Mouse (Mus musculus) bone marrow macrophage, adult 2 months (primary cell): ENCODE measurements around the gene Pmp22.

Experiments used
- CTCF ChIP-seq: IDR thresholded peaks from 2 replicates; pipeline ENCODE4 v1.5.1; 2012; ENCODE audit warnings: low read depth, mild to moderate bottlenecking, low read length, moderate library complexity
- POLR2A ChIP-seq: IDR thresholded peaks from 2 replicates; pipeline ENCODE4 v1.6.1; 2012; ENCODE audit warnings: mild to moderate bottlenecking, low read depth, low read length, borderline replicate concordance

- TF ChIP-seq POLR2A (no peak), CTCF (no peak)
These were observed 1.8 kb upstream of the Pmp22 start for GRCm38 (mm10) chr11:63126976-63127375.
